Mouse (Mus musculus): Measurements from ENCODE around the gene Ap1m1. TPM values are rescaled to one million over a fixed set of nuclear protein-coding genes. Genes with fewer than 3 reads are reported as not detected.

Ap1m1 gene
- total RNA-seq (2023), result 204 to 215 TPM (median 205 TPM) in 4 replicates

DNA sequence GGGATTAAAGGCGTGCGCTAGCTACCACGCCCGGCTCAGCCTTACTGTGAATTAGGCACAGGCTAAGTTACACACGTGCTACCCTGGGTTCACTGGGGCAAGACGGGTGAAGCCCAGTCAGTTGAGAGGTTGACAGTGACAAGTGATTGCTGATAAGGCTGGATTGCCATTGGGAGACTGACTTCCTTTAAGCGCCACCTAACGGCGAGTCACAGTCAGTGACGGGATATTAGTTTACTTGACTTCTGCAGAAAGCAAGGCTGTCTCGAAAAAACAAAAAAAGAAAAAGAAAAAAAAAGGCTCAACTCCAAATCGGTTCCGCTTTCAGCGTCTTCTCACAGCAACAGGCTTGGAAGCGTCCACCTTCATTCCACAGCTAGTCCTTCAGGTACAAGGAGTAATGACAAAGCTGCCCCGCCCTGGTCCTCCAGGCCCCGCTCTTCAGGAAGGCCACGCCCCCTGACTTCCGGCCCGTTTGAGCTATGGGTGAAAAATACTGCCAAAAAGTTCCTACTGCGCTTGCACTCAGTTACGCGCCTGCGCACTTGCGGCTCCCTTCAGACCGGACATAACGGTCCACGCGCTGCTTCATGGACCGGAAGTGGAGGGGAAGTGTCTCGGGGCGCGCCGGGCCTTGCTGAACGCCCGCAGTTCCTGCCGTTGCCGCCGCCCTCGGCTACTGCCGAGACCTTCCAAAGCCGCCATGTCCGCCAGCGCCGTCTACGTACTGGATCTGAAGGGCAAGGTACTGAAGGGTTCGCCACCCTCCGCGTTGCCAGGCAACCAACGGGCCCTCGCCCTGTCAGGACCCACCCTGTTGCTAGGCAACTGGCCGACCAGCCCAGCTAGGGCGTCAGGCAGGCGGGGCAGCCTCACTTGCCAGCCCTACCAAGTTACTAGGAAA, at the start of gene Ap1m1:
Gene Ap1m1 (plus strand): TSS at position 520 of the 904 bp plus-strand sequence.

DNA sequence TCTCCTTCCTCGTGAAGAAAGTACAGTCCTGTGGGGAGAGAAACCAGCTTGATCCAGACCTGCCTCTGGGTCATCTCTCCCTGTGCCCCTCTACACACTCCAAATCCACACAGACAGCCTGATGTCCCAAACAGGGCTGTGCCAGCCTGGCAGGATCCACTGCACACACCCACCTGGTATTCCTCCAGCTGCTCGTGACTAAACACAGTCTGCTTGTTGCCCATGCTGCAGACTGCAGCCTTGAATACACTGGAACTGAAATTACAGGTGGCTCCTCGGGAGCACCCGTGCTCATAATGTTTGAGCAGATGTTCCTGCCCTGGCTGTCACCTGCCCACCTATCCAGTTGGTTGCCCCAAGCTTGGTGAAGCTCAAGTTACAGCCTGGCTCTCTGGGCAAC, 27.1 kb upstream of the Ap1m1 start, which contains the start of gene Cib3:
Gene Cib3 (minus strand): TSS at position 87 of the 400 bp plus-strand sequence.

GRCm38 (mm10) chr8:72213536-72213935, 26.3 kb upstream of the Ap1m1 start, which contains the start of gene Gm11034:
Gm11034 (minus strand) TSS chr8:72213636.

DNA sequence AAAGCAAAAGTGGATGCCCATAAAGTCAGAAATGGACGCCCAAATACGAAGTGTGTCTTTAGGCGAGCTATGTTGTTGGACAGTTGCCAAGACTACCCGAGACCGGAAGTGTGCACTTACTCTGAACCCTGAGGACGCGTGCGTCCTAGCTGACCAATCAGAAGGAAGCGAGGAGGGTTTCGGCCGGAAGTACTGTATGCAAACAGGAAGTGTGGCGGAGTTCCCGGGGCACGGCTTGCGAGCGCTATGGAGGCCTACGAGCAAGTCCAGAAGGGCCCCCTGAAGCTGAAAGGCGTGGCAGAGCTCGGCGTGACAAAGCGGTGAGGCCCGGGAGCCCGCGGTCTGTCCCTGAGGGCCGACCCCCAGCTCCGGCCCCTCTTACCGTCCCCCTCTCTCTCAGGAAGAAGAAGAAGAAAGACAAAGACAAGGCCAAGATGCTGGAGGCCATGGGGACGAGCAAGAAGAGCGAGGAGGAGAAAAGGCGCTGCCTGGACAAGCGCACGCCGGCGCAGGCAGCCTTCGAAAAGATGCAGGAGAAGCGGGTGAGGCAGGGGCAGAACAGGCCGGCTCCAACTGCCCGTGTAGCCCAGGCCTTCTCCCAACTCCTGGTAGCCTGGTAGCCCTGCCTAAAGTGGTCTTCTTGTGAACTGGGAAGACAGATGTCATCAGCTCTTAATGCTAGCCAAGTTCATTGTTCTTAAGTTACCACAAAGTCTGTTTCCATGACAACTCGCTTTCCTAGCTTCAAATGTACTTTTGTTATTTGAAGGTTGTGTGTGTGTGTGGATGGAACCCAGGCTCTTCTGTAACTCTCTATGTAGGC, 20.1 kb upstream of the Ap1m1 start, which contains the start of gene Fam32a:
Gene Fam32a (plus strand): TSS at position 190 of the 823 bp plus-strand sequence.

DNA sequence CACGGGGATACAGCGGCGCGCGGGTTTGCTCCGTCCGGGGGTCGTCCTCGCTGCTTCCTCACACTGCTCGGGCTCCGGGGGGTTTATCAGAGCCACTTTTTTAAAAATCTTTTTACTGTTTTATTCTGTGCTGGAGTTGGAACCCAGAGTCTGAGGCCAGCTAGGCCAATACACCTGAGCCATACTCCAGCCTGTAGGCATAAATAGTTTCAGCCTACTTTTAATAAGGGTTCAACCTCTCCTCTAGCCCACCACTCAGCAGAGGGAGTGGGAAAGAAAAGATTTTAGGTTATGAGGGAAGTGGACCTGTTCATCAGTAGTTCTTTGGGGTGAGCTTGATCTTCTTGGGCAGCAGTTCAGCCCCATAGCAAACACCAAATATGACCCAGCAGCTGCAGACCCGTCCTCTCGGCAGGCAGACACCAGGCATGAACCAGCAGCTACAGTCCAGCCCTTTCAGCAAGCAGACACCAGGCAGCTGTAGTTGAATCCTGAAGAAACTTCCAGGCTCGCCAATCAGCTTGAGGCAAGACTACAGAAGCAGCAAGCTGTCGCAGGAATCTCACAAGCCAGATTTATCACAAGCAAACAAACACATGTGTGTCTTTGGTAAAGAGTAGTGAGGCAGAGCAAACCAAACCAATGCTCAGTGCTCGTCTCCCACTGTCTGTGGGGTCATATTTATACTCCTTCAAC, 65.5 kb downstream of the Ap1m1 start, which contains the start of gene Gm10282:
Gene Gm10282 (minus strand): TSS at position 51 of the 696 bp plus-strand sequence.

Other genes with a start within 250 kb of the Ap1m1 start
- gene Cyp4f18, start 230.4 kb upstream of the Ap1m1 start, total RNA-seq (2023), result 168 to 193 TPM (median 171 TPM) in 4 replicates
- not detected in 4 replicates for gene Olfr372, start 198.8 kb upstream of the Ap1m1 start, total RNA-seq (2023)
- 0.14 TPM in 1 of 4 replicates, not detected in the others for gene Olfr373, start 156.8 kb upstream of the Ap1m1 start, total RNA-seq (2023)
- gene Olfr374, start 133.0 kb upstream of the Ap1m1 start, total RNA-seq (2023), result not detected in 4 replicates
- 223 to 253 TPM (median 239 TPM) in 4 replicates for gene Tpm4, start 105.0 kb upstream of the Ap1m1 start, total RNA-seq (2023)
- gene Rab8a, start 78.8 kb upstream of the Ap1m1 start, total RNA-seq (2023), result 132 to 148 TPM (median 134 TPM) in 4 replicates
- gene Hsh2d, start 50.4 kb upstream of the Ap1m1 start, total RNA-seq (2023), result 21.6 to 28.9 TPM (median 26.7 TPM) in 4 replicates
- gene Cib3, start 27.2 kb upstream of the Ap1m1 start, total RNA-seq (2023), result 0.77 TPM in 1 of 4 replicates, not detected in the others
- gene Gm11034, start 26.4 kb upstream of the Ap1m1 start, total RNA-seq (2023), result not detected in 4 replicates
- 87.0 to 93.7 TPM (median 88.0 TPM) in 4 replicates for gene Fam32a, start 20.3 kb upstream of the Ap1m1 start, total RNA-seq (2023)
- gene Gm10282, start 65.2 kb downstream of the Ap1m1 start, total RNA-seq (2023), result 16.9 to 23.4 TPM (median 19.7 TPM) in 4 replicates
- gene Klf2, start 79.0 kb downstream of the Ap1m1 start, total RNA-seq (2023), result 3,412 to 4,213 TPM (median 3,752 TPM) in 4 replicates
- gene Eps15l1, start 181.4 kb downstream of the Ap1m1 start, total RNA-seq (2023), result 95.1 to 102 TPM (median 100 TPM) in 4 replicates
- gene Calr3, start 203.9 kb downstream of the Ap1m1 start, total RNA-seq (2023), result 0.41 to 0.43 TPM (median 0.42 TPM) in 4 replicates
- 16.2 to 29.5 TPM (median 24.9 TPM) in 4 replicates for gene 1700030K09Rik, start 203.9 kb downstream of the Ap1m1 start, total RNA-seq (2023)
- gene Cherp, start 235.2 kb downstream of the Ap1m1 start, total RNA-seq (2023), result 117 to 132 TPM (median 126 TPM) in 4 replicates